Mouse (Mus musculus) brain, embryonic 14.5 days (tissue): ENCODE data around the gene Mettl3.

Experiments used
- CTCF ChIP-seq: fragments of 200-500 bp; IDR thresholded peaks from 2 replicates; pipeline ENCODE4 v1.5.1; 2012; ENCODE audit warnings: inconsistent platforms, mild to moderate bottlenecking, moderate library complexity, borderline replicate concordance; ENCODE audit not compliant: insufficient read depth, insufficient read length; ENCODE audit errors: extremely low read depth
- POLR2A ChIP-seq: fragments of 200-500 bp; IDR thresholded peaks from 2 replicates; pipeline ENCODE4 v1.6.1; 2012; ENCODE audit warnings: mild to moderate bottlenecking, inconsistent platforms, borderline replicate concordance; ENCODE audit not compliant: poor library complexity, insufficient read depth, insufficient read length, severe bottlenecking; ENCODE audit errors: extremely low read depth

DNA sequence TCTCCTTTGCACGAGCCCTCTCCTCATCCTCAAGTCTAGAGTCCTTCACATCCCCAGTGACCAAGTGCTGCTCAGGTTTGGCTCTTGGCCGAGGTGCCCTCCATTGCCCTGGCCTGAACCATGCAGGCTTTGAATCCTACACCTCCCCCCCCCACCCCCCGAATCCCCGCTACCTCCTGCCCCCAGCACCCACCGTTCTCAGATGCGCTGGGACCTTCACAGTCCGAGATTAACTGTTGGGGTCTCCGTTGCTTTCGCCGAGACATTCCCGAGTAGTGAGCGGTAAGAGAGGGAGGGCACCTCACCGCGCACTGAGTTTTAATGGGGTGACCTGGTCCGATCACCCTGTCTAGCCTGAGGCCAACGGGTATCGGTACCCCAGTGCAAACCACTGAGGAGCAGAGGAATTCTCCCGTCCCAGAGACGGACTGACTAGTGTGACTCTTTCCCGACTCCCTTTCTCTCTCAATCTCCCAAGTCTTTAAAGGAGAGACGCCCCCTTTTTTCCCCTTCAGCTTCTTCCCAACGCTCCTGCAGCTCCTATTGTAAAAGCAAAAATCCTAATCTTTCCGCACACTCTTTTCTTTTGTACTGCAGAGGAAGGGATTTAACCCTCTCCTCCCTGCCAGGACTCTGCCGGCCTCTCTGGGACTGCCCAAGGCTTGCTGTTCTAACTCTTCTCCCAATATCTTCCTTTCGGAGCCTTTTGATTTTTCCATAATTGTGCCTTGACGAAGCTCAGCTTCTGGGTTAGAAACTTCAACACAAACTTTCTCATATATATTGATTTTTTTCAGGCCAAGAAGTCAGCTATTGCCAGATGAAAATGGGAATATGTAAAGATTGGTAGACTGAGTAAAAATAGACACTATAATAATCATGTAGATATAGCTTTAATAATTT is 23.2 kb upstream of the Mettl3 start, which contains the start of gene Sall2:
- TF ChIP-seq CTCF (no peak), POLR2A (no peak)
